Mouse (Mus musculus) embryonic facial prominence, embryonic 10.5 days (tissue): Measurements from ENCODE around the gene Tchh. TPM values are rescaled to one million over a fixed set of nuclear protein-coding genes. Genes with fewer than 3 reads are reported as not detected.
"Not testable (repeated sequence)": the region's sequence is repeated elsewhere in the genome, so short reads cannot be mapped to it uniquely, and the experiment has no call there.

Experiments
- DNase-seq: peaks from one replicate; pipeline ENCODE4 v3.0.0-alpha.2; 2017; ENCODE audit warnings: low spot score
- H3K27ac ChIP-seq: fragments of 300-500 bp; sonication (generic); replicated peaks from 2 replicates; pipeline ENCODE4 v1.5.1; 2016; ENCODE audit warnings: mild to moderate bottlenecking
- H3K27me3 ChIP-seq: fragments of 300-500 bp; sonication (generic); replicated peaks from 2 replicates; pipeline ENCODE4 v1.6.1; 2016; ENCODE audit warnings: low read depth, mild to moderate bottlenecking; ENCODE audit not compliant: poor library complexity, severe bottlenecking
- H3K36me3 ChIP-seq: fragments of 300-500 bp; sonication (generic); replicated peaks from 2 replicates; pipeline ENCODE4 v1.6.1; 2016; ENCODE audit warnings: mild to moderate bottlenecking, moderate library complexity
- H3K4me1 ChIP-seq: fragments of 300-500 bp; sonication (generic); 2 replicates; pipeline ENCODE4 v1.6.1; 2016
- H3K4me3 ChIP-seq: fragments of 300-500 bp; sonication (generic); 2 replicates; pipeline ENCODE4 v1.5.1; 2016; ENCODE audit warnings: mild to moderate bottlenecking, moderate library complexity
- H3K9me3 ChIP-seq: fragments of 300-500 bp; sonication (generic); 2 replicates; pipeline ENCODE4 v1.6.1; 2016; ENCODE audit warnings: mild to moderate bottlenecking
- WGBS: fragments of 180-500 bp; shearing (Covaris S2); methylation state at CpG from one replicate; pipeline ENCODE4 v1.1.7; 2016; 5-methylcytosine and 5-hydroxymethylcytosine counted together
- polyA plus RNA-seq: library from polyadenylated mRNA; unstranded; fragments of >200 nt; fragmentation: Nextera tagmentation; extraction: Ambion mirVana; gene quantifications from 2 replicates; pipeline ENCODE4 v1.2.1, GENCODE M21; 2016

Gene Tchh
- 0.29 and 0.32 TPM in 2 replicates for polyA plus RNA-seq

DNA sequence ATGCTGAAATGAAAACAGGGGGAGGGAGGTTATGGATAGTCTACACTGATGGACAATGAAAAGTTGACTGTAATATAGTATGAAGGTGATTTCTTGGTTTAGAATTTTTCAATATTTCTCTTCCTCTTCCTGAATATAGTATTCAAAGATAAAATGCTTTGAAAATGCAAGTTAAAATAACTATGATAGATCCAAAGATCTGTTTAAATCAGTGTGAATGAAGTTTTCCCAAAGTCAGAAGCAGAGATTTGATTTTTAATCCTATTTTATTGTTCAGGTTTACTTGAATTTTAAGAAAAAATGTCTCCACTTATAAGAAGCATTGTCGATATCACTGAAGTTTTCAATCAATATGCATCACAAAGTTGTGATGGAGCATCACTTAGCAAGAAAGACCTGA is at the start of gene Tchh:
Tchh (plus strand) TSS at position 301 of the 400 bp plus-strand sequence.
- Histone ChIP-seq H3K27ac (no peak within 1 kb of the TSS), H3K36me3 (no peaks in the 10 kb centered on the region), H3K27me3 (peaks cover 66% of the 10 kb centered on the region), H3K9me3 (no peaks in the 10 kb centered on the region), H3K4me3 (peak within 1 kb of the TSS; percentile 65; the same call in 1 of the 2 replicates), H3K4me1 (peaks cover 28% of the 10 kb centered on the region)
- DNase-seq, result no peak
- 90% methylated on average over 1 of the region's 1 CpGs for WGBS

DNA sequence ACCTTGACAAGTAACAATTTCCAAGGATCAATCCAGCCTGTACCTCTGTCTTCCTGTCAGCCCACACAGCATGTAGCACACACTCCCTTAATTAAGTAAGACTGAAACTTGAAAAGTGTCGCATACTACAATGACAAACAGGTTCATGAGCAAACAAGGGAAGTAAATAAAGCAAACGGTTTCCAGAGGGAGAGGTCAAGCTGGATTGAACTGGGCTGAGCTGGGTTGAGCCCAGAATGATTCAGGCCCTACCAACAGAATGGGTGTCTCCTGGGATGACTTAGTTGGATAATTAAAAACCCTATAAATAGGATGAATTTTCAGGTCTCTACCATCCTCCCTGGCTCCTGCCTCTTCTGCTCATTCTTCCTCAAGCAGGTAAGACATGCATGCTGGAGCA is 48.8 kb upstream of the Tchh start, which contains the start of gene Rptn:
Rptn (plus strand) TSS at position 334 of the 400 bp plus-strand sequence.
- 74% methylated on average over 2 of the region's 2 CpGs for WGBS
- no peaks in the 10 kb centered on the region for H3K27me3 ChIP-seq

DNA sequence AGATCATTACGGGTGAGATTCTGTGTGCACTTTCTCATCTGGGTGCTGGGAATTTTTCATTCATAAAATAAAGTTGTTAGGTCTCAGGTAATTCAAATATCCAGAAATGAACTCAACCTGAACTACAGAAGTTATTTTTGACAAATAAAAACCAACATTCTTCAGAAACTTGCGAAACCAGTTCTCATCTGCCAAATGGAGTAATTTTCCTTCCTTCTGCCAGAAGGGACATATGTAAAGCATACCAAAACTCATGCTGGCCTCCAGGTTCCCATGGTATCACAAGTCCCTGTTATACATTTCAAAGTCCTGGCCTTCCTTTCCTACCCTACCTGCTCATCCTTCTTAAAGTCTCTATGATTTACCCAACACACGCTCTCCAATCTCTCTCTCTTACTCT is 38.2 kb upstream of the Tchh start:
- no peaks in the 10 kb centered on the region for H3K9me3 ChIP-seq
- no peaks in the 10 kb centered on the region for H3K27me3 ChIP-seq
- WGBS, result 91% methylated on average over 3 of the region's 3 CpGs
- H3K4me1 ChIP-seq, result no peaks in the 10 kb centered on the region
- DNase-seq, result no peak
- no peaks in the 10 kb centered on the region for H3K36me3 ChIP-seq
- no peak overlapping the region for H3K27ac ChIP-seq
- H3K4me3 ChIP-seq, result no peak overlapping the region

More for the DNA sequence above, 48.8 kb upstream of the Tchh start, which contains the start of gene Rptn:
- H3K9me3 ChIP-seq, result no peaks in the 10 kb centered on the region
- no peak within 1 kb of the TSS for H3K27ac ChIP-seq
- no peak for DNase-seq
- no peak within 1 kb of the TSS for H3K4me3 ChIP-seq
- no peaks in the 10 kb centered on the region for H3K4me1 ChIP-seq
- H3K36me3 ChIP-seq, result no peaks in the 10 kb centered on the region

DNA sequence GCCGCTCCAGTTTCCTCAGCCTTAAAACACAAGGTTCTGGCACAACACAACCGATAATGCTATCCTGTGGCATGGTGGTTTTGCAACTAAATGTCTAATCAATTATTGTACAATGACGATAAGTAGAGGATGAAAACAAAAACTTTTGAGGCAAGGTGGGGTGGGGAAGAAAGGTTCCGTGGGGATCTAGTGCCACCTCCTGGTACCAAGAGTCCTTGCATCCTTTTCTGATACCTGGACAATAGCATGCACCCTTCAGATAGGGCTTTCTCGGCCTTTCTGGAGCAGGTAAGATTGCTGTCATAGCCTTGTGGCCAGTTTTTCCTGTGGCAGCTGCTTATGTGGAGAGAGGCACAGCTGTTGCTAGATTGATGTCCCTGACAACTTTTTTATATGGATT is 35.1 kb upstream of the Tchh start:
- Histone ChIP-seq H3K4me1 (no peaks in the 10 kb centered on the region), H3K4me3 (no peak overlapping the region), H3K27me3 (no peaks in the 10 kb centered on the region), H3K9me3 (no peaks in the 10 kb centered on the region), H3K36me3 (no peaks in the 10 kb centered on the region), H3K27ac (no peak overlapping the region)
- DNase-seq, result peak; percentile 33
- 33% methylated on average over 5 of the region's 5 CpGs for WGBS

DNA sequence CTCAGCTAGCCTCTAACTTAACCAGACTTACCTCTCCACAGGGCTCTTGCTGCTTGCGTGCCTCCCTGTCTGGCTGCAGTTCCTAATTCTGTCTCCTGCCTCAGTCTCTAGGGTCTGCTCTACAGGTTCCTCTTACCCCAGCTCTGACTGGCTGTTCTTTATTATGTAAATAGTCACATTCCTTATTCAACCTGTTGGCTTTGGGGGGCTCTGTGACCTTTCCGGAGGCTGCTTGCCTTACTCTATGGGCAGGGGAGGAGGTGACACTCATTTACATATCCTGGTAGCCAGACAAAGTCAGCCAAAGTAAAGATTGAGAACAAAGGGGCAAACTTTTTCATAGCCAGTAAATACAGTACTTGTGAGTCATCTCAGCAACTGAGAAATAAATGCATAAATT is 30.2 kb upstream of the Tchh start:
- 14% methylated on average over 2 of the region's 2 CpGs for WGBS
- Histone ChIP-seq H3K27ac (no peak overlapping the region), H3K9me3 (no peaks in the 10 kb centered on the region), H3K4me1 (no peaks in the 10 kb centered on the region), H3K36me3 (no peaks in the 10 kb centered on the region), H3K4me3 (no peak overlapping the region), H3K27me3 (no peaks in the 10 kb centered on the region)
- no peak for DNase-seq

DNA sequence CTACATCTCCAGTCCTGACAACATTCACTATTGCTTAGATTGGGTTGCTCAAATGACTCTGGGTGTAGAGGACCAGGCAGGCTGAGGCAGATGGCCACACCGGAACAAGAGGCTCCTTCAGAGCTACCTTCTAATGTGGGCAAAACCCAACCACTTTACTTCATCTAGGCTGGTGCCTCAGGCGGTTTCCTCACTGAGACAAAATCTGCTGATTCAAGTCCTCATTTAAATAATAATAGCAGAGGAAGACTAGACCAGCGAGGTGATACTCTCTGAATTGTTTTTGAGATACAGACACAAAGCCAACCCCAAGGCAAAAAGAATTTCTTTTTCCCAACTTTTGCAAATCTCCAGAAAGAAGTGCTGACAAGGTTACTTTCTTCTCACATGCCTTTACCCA is 10.5 kb upstream of the Tchh start:
- no peaks in the 10 kb centered on the region for H3K4me1 ChIP-seq
- no peaks in the 10 kb centered on the region for H3K9me3 ChIP-seq
- no peak overlapping the region for H3K4me3 ChIP-seq
- H3K27me3 ChIP-seq, result no peaks in the 10 kb centered on the region
- 36% methylated on average over 3 of the region's 3 CpGs for WGBS
- H3K27ac ChIP-seq, result no peak overlapping the region
- H3K36me3 ChIP-seq, result no peaks in the 10 kb centered on the region
- no peak for DNase-seq

DNA sequence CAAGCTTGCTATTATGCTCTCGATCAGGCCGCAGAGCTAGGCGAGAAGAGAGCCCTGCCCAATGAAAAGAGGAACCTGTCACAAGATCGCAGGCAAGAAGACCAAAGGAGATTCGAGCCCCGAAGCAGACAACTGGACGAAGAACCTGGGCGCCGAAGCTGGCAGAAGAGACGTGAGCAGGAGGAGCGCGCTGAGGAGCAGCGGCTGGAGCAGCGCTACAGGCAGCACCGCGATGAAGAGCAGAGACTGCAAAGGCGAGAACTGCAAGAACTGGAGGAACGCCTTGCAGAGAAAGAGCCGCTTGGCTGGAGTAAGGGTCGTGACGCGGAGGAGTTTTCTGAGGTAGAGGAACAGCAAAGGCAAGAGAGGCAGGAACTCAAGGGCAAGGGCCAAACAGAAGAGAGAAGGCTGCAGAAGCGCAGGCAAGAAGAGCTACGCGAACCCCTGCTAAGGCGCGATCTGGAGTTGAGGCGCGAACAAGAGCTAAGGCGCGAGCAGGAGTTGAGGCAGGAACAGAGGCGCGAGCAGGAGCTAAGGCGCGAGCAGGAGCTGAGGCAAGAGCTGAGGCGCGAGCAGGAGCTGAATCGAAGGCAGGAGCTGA is 1.5 kb downstream of the Tchh start:
- peaks cover 36% of the 10 kb centered on the region for H3K4me1 ChIP-seq
- H3K36me3 ChIP-seq, result no peaks in the 10 kb centered on the region
- under 1% methylated on average over 38 of the region's 38 CpGs for WGBS
- peak; percentile 70 for DNase-seq
- H3K9me3 ChIP-seq, result no peaks in the 10 kb centered on the region
- peak overlapping the region; percentile 63; the same call in 1 of the 2 replicates for H3K27ac ChIP-seq
- H3K4me3 ChIP-seq, result peak overlapping the region; percentile 65
- peaks cover 82% of the 10 kb centered on the region for H3K27me3 ChIP-seq

DNA sequence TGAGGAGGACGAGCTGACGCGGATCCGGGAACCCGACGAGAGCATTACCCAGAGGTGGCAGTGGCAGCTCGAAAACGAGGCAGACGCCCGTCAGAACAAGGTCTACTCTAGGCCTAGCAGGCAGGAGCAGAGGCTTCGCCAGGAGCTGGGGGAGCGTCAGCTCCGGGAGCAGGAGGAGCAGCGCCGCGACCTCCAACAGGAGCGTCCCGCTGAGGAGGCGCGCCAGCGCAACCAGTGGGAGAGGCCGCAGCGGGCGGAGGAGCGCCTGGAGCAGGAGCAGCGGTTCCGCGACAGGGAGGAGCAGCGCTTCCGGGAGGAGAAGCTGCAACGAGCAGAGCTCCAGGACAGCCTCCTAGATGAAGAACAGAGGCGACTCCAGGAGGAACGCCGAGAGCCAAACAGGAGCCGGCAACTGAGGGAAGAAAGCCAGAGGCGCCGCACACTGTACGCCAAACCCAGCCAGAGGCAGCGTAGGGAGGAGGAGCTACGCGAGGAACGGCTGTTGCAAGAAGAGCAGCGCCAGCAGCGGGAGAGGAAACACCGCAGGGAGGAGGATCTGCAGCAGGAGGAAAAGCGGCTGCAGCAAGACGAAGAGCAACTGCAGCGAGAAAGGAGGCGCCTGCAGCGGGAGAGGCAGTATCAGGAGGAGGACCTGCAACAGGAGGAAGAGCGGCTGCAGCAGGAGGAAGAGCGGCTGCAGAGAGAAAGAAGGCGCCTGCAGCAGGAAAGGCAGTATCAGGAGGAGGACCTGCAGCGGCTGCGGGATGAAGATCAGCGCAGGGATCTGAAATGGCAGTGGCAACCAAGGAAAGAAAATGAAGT is 2.4 kb downstream of the Tchh start:
- WGBS, result under 1% methylated on average over 56 of the region's 56 CpGs
- H3K27me3 ChIP-seq, result peaks cover 89% of the 10 kb centered on the region
- no peaks in the 10 kb centered on the region for H3K36me3 ChIP-seq
- H3K4me1 ChIP-seq, result peaks cover 36% of the 10 kb centered on the region
- peak; percentile 86 for DNase-seq
- H3K4me3 ChIP-seq, result peak overlapping the region; percentile 65
- H3K27ac ChIP-seq, result peak overlapping the region; percentile 63
- no peaks in the 10 kb centered on the region for H3K9me3 ChIP-seq

DNA sequence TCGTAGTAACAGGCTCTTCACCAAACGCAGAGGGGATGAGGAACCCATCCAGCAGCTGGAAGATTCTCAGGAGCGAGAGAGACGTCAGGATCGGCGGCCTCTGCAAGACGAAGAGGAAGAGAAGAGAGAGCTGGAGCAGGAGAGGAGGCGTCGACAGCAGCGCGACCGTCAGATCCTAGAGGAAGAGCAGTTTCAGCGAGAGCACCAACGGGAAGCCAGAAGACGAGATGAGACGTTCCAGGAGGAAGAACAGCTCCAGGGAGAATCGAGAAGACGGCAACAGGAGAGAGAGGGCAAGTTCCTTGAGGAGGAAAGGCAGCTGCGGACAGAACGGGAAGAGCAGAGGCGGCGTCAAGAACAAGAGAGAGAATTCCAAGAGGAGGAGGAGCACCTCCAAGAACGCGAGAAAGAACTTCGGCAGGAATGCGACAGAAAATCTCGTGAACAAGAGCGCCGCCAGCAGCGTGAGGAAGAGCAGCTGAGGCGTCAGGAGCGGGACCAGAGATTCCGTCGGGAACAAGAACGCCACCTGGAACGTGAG is 3.1 kb downstream of the Tchh start:
- Histone ChIP-seq H3K36me3 (no peaks in the 10 kb centered on the region), H3K27ac (no peak overlapping the region), H3K4me3 (peak overlapping the region; percentile 65), H3K9me3 (no peaks in the 10 kb centered on the region), H3K4me1 (peaks cover 36% of the 10 kb centered on the region), H3K27me3 (peaks cover 92% of the 10 kb centered on the region)
- DNase-seq, result peak; percentile 53
- WGBS, result under 1% methylated on average over 36 of the region's 36 CpGs

DNA sequence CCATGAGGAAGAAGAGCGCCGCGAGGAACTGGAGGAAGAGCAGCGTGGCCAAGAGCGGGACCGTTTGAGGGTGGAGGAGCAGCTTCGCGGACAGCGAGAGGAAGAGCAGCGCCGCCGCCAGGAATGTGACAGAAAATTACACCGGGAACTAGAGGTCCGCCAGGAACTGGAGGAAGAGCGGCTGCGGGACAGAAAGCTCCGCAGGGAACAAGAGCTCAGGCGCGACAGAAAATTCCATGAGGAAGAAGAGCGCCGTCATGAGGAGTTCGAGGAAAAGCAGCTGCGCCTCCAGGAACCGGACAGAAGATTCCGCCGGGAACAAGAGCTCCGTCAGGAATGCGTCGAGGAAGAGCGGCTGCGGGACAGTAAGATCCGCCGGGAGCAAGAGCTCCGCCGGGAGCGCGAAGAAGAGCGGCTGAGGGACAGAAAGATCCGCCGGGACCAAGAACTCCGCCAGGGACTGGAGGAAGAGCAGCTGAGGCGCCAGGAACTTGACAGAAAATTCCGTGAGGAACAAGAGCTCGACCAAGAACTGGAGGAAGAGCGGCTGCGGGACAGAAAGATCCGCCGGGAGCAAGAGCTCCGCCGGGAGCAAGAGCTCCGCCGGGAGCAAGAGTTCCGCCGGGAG is 4.1 kb downstream of the Tchh start:
- Histone ChIP-seq H3K9me3 (no peaks in the 10 kb centered on the region), H3K4me1 (peaks cover 36% of the 10 kb centered on the region), H3K4me3 (peak overlapping the region; percentile 65), H3K27ac (no peak overlapping the region), H3K27me3 (peaks cover 82% of the 10 kb centered on the region), H3K36me3 (no peaks in the 10 kb centered on the region)
- DNase-seq, result peak; percentile 67
- WGBS, result under 1% methylated on average over 54 of the region's 54 CpGs

DNA sequence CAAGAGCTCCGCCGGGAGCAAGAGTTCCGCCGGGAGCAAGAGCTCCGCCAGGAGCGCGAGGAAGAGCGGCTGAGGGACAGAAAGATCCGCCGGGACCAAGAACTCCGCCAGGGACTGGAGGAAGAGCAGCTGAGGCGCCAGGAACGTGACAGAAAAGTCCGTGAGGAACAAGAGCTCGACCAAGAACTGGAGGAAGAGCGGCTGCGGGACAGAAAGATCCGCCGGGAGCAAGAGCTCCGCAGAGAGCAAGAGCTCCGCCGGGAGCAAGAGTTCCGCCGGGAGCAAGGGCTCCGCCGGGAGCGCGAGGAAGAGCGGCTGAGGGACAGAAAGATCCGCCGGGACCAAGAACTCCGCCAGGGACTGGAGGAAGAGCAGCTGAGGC is 4.6 kb downstream of the Tchh start:
- not testable (repeated sequence) for DNase-seq, H3K27ac ChIP-seq
- H3K27me3 ChIP-seq, result peaks cover 77% of the 10 kb centered on the region

DNA sequence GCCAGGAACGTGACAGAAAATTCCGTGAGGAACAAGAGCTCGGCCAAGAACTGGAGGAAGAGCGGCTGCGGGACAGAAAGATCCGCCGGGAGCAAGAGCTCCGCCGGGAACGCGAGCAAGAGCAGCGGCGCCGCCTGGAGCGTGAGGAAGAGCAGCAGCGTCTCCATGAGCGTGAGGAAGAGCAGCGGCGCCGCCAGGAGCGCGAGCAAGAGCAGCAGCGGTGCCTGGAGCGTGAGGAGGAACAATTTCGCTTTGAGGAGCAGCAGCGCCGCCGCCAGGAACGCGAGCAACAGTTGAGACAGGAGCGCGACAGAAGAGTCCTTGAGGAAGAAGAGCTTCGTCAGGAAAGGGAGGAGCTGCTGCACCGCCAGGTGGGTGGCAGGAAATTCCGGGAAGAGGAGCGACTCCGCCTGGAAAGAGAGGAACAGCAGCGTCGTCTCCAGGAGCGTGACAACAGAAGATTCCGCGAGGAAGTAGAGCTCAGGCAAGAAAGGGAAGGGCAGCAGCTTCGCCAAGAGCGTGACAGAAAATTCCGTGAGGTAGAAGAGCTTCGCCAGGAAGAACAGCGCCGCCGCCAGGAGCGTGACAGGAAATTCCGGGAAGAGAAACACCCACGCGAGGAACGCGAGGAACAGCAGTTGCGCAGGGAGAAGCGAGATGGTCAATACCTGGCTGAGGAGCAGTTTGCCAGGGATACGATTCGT is 5.2 kb downstream of the Tchh start:
- peaks cover 71% of the 10 kb centered on the region for H3K27me3 ChIP-seq
- no peaks in the 10 kb centered on the region for H3K36me3 ChIP-seq
- no peaks in the 10 kb centered on the region for H3K9me3 ChIP-seq
- H3K4me3 ChIP-seq, result peak overlapping the region; percentile 65
- peak; percentile 82 for DNase-seq
- no peak overlapping the region for H3K27ac ChIP-seq
- H3K4me1 ChIP-seq, result peaks cover 36% of the 10 kb centered on the region
- under 1% methylated on average over 59 of the region's 59 CpGs for WGBS

More for the DNA sequence above, 4.6 kb downstream of the Tchh start:
- under 1% methylated on average over 32 of the region's 32 CpGs for WGBS
- not testable (repeated sequence) for H3K36me3 ChIP-seq, H3K9me3 ChIP-seq
- Histone ChIP-seq H3K4me1 (peaks cover 36% of the 10 kb centered on the region), H3K4me3 (peak overlapping the region; percentile 65)
